Mouse (Mus musculus): ENCODE measurements around the gene Cars2.
"Not testable (repeated sequence)": the region's sequence is repeated elsewhere in the genome, so short reads cannot be mapped to it uniquely, and the experiment has no call there.

The Cars2 gene

DNA sequence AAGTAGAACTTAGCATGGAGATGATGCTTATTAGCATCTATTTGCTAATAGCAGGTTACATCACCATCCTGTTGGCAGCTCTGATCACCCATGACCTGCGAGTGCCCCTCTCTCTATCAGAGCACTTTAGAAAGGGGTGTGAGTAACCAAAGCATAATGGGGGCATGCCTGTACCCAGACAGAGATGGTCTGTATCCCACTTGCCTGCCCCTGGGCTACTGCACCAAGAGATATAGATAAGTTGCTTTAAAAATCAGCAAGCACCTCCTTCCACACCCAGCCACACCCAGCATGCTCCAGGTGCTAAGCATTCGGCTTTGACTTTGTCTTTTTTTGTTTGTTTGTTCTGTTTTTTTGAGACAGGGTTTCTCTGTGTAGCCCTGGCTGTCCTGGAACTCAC, 74.7 kb downstream of the Cars2 start:
- no peak for DNase-seq (ENCODE audit: low spot score)

- DNase-seq (ENCODE audit: low spot score), result no peak
These were observed 75.2 kb downstream of the Cars2 start for GRCm38 (mm10) chr8:11475397-11475796.

DNA sequence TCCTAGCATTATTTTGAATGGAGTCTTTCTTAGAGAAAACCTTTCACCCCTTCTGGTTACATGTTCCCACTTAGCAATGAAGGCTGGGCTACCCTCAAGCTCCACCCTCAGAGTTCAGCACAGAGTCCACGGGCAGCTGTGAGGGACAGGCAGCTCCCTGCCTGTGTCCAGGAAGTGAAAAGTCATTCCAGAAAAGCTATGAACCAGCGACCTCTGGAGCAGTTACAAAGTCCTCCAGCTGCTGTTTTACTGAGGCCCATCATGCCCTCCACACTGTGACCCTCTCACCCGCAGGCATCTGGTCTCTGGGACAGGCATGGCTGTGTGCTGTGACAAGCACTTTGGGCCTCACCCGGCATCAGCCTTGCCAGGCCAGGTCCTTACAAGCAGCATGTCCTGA, 77.5 kb downstream of the Cars2 start:
- no peak for DNase-seq (ENCODE audit: low spot score)

- DNase-seq (ENCODE audit: low spot score), result no peak
These were observed 79.3 kb downstream of the Cars2 start for GRCm38 (mm10) chr8:11471309-11471708.

DNA sequence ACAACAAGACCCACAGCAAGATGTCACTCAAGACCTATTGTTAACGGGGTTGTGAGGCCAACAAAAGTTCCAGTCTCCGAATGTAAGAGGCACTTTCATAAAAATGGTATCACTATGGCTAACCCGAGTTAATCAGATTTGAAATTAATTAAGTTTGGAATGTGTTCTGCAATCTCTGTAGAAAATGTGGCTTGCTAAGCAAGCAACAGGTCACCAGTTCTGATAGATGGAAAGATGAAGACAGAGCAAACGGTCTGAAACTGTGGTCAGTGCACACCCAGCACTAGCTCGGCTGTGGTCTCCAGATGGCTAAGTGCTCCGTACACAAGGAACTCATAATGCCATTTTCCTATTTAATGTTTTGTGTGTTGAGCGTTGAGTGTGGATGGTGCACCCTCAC, 79.9 kb downstream of the Cars2 start:
- no peak for DNase-seq (ENCODE audit: low spot score)

DNA sequence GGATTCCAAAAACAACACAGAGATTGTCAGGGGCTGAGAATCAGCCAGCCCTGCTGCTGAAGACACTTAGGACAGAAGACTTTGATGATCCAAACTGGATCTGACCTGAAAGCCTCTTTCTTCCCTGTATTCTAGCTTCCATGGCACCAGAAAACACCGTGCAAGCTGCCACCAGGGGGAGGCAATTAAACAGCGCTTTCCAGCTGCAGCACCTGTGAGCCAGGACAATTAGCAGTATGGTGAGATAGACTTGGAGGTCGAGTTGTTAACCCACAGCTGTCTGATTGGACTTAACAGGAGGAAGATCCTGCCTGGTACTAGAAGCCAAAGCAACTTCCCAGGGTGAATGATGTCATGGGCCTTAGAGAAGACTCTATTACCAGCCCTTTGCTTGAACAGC, 81.5 kb downstream of the Cars2 start:
- peak; percentile 63 for DNase-seq (ENCODE audit: low spot score)

DNA sequence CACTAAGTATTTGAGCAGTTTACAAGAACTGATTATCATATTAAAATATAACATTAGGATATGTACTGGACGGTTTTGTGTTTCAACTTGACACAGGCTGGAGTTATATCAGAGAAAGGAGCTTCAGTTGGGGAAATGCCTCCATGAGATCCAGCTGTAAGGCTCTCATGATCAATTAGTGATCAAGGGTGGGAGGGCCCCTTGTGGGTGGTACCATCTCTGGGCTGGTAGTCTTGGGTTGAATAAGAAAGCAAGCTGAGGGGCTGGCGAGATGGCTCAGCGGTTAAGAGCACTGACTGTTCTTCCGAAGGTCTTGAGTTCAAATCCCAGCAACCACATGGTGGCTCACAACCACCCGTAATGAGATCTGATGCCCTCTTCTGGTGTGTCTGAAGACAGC, 84.1 kb downstream of the Cars2 start:
- DNase-seq (ENCODE audit: low spot score), result not testable (repeated sequence)

GRCm38 (mm10) chr8:11465619-11466018, 85.0 kb downstream of the Cars2 start:
- DNase-seq (ENCODE audit: low spot score), result no peak

DNA sequence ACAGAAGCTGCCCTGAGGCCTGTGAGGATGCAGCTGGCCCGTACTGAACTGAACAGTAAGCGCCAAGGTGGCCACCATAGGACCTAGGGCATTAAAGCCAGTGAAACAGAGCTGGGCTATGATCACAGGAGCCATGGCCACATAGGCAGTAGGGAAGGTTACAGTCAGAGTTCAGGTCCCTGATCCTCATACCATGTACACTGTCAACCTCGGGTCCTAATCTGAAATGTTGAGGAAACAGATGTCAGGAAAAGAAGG, 85.9 kb downstream of the Cars2 start:
- DNase-seq (ENCODE audit: low spot score), result no peak

Measured in urinary bladder, postnatal 14 days (tissue).